Mouse (Mus musculus): ENCODE measurements around the gene Dennd1c. TPM values are rescaled to one million over a fixed set of nuclear protein-coding genes. Genes with fewer than 3 reads are reported as not detected.
A peak's percentile ranks its signal among the peaks of the same experiment; 100 is the strongest.

The Dennd1c gene
- total and polyA plus RNA-seq, 3 experiments, result 6.8 to 33.9 (median 9.7) TPM

DNA sequence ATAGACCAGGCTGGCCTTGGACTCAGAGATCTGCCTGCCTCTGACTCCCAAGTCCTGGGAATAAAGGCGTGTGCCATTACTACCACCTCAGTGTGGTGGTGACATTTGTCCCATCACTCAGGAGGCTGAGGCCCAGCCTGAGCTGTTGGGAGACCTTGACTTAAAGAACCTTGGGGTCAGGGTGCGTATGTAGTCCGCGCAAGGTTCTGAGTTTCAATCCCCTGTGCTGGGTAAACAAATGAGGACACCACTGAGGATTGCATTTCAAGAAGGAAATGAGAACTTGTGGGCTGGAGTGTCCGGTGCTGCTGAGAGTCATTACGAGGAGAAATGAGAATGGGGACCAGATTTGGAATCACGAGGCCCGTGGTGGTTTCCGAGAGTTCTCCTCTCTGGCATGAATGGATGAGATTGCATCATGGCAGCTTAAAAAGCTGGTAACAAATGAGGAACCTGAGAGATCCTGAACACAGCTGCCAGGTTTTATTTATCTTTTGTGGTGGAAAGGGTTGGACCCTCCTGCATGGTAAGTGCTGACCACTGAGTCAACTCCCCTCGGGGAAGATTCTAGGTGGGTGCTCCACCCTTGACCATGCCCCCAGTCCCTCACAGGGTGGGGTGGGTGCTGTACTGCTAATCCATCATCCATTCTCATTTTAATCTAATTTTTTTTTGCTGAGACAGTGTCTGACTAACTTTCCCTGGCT, 34.6 kb upstream of the Dennd1c start (continued):
- TF ChIP-seq E2F4 (IDR thresholded peaks at IDR 0.05; ENCODE audit: insufficient replicate concordance, low read depth, low read length) (peak; percentile 45; the same call in 1 of the 2 replicates), UBTF (IDR thresholded peaks at IDR 0.05; ENCODE audit: low read depth, low read length) (peak; percentile 61; the same call in 1 of the 2 replicates), CHD1 (IDR thresholded peaks at IDR 0.05; ENCODE audit: low read depth, low read length) (peak; percentile 80; the same call in 1 of the 2 replicates), RAD21 (IDR thresholded peaks at IDR 0.05; ENCODE audit: low read depth, low read length) (peak; percentile 2), ELF1 (IDR thresholded peaks at IDR 0.05; ENCODE audit: low read depth, low read length) (peak; percentile 19; the same call in 1 of the 2 replicates), SIN3A (IDR thresholded peaks at IDR 0.05; ENCODE audit: low read length) (peak; percentile 84), MAZ (IDR thresholded peaks at IDR 0.05; ENCODE audit: low read depth, low read length) (peak; percentile 81), POLR2A (IDR thresholded peaks at IDR 0.05; ENCODE audit: low read depth, low read length) (peak; percentile 45; the same call in 1 of the 2 replicates), EP300 (IDR thresholded peaks at IDR 0.05; ENCODE audit: low read length) (peak; percentile 98), ETS1 (conservative IDR thresholded peaks at IDR 0.05; ENCODE audit: low read depth, low read length) (peak; percentile 95), GABPA (IDR thresholded peaks at IDR 0.05; ENCODE audit: insufficient replicate concordance, low read depth, low read length) (no peak), CTCF (conservative IDR thresholded peaks at IDR 0.05 in 1 of 2, IDR thresholded peaks at IDR 0.05 in 1 of 2; ENCODE audit: low read depth in 2 of 2, low read length in 2 of 2) (no peak)

DNA sequence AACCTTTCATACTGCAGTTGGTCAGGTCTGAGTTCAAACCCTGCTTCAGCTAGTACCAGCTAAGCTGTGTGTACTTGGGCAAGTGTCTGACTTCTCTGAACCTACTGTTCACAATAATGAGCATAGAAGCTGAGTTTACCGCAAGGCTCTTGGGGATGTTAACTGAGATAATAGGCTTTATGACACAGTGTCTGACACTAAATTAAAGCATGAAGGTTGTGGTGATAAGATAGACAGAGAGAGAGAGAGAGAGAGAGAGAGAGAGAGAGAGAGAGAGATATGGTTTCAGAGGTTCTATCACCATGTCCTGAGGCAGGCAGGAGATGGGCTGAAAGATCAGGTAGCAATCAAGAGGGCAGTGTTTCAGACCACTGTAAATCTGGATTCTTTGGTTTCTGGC, 31.7 kb upstream of the Dennd1c start:
- Histone ChIP-seq H3K4me1 (ENCODE audit: control insufficient read depth in 1 of 2, insufficient read depth in 2 of 2) (peaks cover 22 to 52% of the 10 kb centered on the region in 2 experiments), H3K9ac (ENCODE audit: insufficient read depth, low read depth) (peak overlapping the region; percentile 99), H3K4me3 (replicated peaks in 1 of 3; ENCODE audit: low read depth in 2 of 3, low read length in 2 of 3, poor library complexity in 1 of 3) (peak overlapping the region in 1 of 3 experiments; percentile 35), H3K4me2 (ENCODE audit: insufficient read depth, low read depth, poor library complexity, severe bottlenecking) (no peak overlapping the region; the same call in 1 of the 2 replicates), H3K27me3 (replicated peaks) (no peaks in the 10 kb centered on the region), H3K9me3 (replicated peaks; ENCODE audit: low read length) (no peaks in the 10 kb centered on the region), H3K27ac (ENCODE audit: insufficient read depth, low read depth) (peak overlapping the region; percentile 96), H3K79me2 (replicated peaks; ENCODE audit: control insufficient read depth, extremely low read depth, insufficient read depth, poor library complexity, severe bottlenecking) (peaks cover 47% of the 10 kb centered on the region), H3K36me3 (replicated peaks in 1 of 2; ENCODE audit: control insufficient read depth in 1 of 2, insufficient read depth in 1 of 2, low read length in 1 of 2) (peaks cover 21 to 31% of the 10 kb centered on the region in 2 experiments)
- DNase-seq (ENCODE audit: extremely low read depth), result no peak
- TF ChIP-seq ZNF384 (IDR thresholded peaks at IDR 0.05; ENCODE audit: low read depth, low read length) (no peak), RCOR1 (conservative IDR thresholded peaks at IDR 0.05; ENCODE audit: low read depth, low read length) (no peak), POLR2AphosphoS2 (IDR thresholded peaks at IDR 0.05; ENCODE audit: low read depth, low read length) (peak; percentile 22; the same call in 1 of the 2 replicates), CHD2 (IDR thresholded peaks at IDR 0.05; ENCODE audit: low read length) (0 out of 2 replicates have a peak, but pooled peaks have one; percentile 39), NRF1 (IDR thresholded peaks at IDR 0.05; ENCODE audit: low read depth, low read length) (no peak), E2F4 (IDR thresholded peaks at IDR 0.05; ENCODE audit: insufficient replicate concordance, low read depth, low read length) (no peak), RAD21 (IDR thresholded peaks at IDR 0.05; ENCODE audit: low read depth, low read length) (no peak), UBTF (IDR thresholded peaks at IDR 0.05; ENCODE audit: low read depth, low read length) (no peak)
- dilution Hi-C loops (cut with MboI; ENCODE audit: extremely low pct_ligation_motif_present, extremely low pct_unique_long_range_greater_than_20kb, low sequenced_read_pairs) (no loop called here), in situ Hi-C loops (cut with MboI; ENCODE audit: low pct_ligation_motif_present, low pct_unique_long_range_greater_than_20kb, low sequenced_read_pairs) (loop anchor here (5.0 kb wide), 1 partner anchor 42 kb away; no protein-coding TSS in a partner anchor)
